Mouse (Mus musculus): Measurements from ENCODE around the gene Spdef.

The Spdef gene

DNA sequence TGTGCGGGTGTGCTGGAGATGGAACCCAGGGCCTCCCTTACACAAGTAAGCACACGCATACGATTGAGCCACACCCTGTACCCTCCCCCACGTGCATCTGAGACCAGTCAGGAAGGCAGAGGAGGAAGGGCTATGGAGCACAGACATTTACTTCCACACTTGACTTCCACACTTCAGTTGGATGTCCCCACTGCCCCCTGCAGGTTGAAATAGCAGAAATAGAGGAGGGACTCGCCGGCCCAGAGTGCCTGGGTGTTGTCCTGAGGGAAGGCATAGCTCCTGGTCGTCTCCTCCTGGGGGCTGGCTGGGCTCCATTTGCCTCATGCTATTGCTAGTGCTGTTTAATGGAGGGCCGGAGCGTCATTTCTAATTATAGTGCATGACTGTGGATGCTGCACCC lies 53.3 kb downstream of the Spdef start:
- peak; percentile 65 for DNase-seq

DNA sequence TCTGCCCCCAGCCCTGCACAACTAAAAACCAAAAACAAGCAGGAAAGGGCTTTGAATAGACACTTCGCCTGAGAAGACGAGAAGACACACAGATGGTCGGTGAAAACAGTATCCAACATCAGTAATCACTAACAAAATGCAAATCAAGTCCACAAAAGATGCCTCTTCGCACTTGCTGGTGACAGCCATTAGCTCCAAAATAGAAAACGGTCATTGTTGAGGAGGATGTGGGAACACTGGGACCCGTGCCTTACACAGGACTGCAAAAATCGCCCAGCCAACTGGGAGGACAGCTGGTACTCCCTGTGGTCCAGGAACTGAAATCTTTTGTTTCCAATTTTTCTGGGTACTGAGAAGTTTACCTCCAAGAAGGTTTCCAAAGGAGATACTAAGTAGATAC lies 54.8 kb downstream of the Spdef start:
- no peak for DNase-seq

- no peak for DNase-seq
These were observed 57.0 kb downstream of the Spdef start for GRCm38 (mm10) chr17:27671720-27672119.

Data from cerebellum, adult 9-10 months (tissue).